In genomic region chr1:151177030-151177936, GRCm38 (mm10) we compare ENCODE assay signal across 1 mouse cellular context.
A peak's percentile ranks its signal among the peaks of the same experiment; 100 is the strongest.
TF ChIP-seq lines count a peak whose summit lies in the region.

No protein-coding gene starts in this region.

TF ChIP-seq in MEL, 35 proteins besides CTCF, POLR2A, EP300 and RAD21 (continued from another document):
- TF ChIP-seq CHD2 (IDR thresholded peaks at IDR 0.05; ENCODE audit: low read length): no peak
- TF ChIP-seq TCF12 (IDR thresholded peaks at IDR 0.05; ENCODE audit: low read depth, low read length): peak; percentile 98
